Mouse (Mus musculus): ENCODE results near the gene Tbx10. TPM values are rescaled to one million over a fixed set of nuclear protein-coding genes. Genes with fewer than 3 reads are reported as not detected.
A peak's percentile ranks its signal among the peaks of the same experiment; 100 is the strongest.
"Not testable (repeated sequence)": the region's sequence is repeated elsewhere in the genome, so short reads cannot be mapped to it uniquely, and the experiment has no call there.

Tbx10 gene
- total and polyA plus RNA-seq, 3 experiments: not detected

DNA sequence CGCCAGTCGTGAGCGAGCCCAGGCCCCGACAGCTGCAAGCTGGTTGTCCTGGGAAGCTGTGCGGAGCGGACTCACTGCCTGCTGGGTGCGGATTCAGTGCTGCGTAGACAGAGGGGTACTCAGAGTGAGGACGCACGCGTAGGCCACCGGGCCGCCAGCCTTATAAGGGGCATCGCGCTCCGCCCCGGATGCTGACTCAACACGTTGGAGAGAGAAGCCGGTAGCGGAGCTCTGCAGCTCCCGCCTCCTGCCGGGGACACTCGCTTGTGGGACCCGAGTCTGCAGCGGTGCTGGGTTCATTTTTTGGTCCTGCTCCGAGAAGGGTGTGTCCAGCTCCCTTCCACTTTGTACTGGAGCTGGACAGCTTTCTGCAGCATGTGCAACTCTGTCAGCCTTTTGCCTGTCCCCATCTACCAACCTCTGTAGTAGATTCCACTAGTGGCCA lies 45.3 kb downstream of the Tbx10 start, which contains the start of gene Gstp1 (continued):
- TF ChIP-seq UBTF (IDR thresholded peaks at IDR 0.05; ENCODE audit: borderline replicate concordance, insufficient read depth, low read depth, low read length) (0 out of 2 replicates have a peak, but pooled peaks have one; percentile 47), POLR2A (IDR thresholded peaks at IDR 0.05; ENCODE audit: control insufficient read depth in 1 of 2, insufficient read depth in 1 of 2, low read depth in 1 of 2, low read length in 2 of 2, poor library complexity in 1 of 2) (peak; percentile 93 to 98), JUND (IDR thresholded peaks at IDR 0.05; ENCODE audit: low read depth, low read length) (no peak)

DNA sequence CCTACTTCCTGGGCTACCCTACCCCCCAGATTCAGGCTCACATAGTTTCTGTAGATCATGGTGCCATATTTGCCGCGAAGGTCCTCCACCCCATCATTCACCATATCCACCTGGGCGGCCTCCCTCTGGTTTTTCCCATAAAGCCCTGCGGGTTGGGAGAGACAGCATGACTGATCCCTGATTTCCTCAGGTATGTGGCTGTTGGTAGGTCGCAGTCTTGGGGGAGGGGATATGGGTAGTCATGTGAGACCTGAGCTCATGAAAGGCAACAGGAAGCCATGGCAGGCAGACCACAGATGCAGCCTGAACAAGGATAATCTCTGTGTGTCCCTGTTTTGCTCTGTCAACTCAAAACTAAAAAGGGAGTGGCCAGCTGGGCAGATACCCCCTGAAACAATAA lies 48.4 kb downstream of the Tbx10 start:
- H3K36me3 ChIP-seq (ENCODE audit: control insufficient read depth in 1 of 2, insufficient read depth in 2 of 2, low read length in 2 of 2); H3K9me3 ChIP-seq (replicated peaks; ENCODE audit: insufficient read depth, low read length); DNase-seq (ENCODE audit: low read depth, low spot score); H3K27me3 ChIP-seq (ENCODE audit: control insufficient read depth in 1 of 2, insufficient read depth in 2 of 2, low read length in 2 of 2); H3K4me1 ChIP-seq (ENCODE audit: control insufficient read depth in 1 of 2, insufficient read depth in 2 of 2, low read length in 2 of 2); H3K4me3 ChIP-seq (ENCODE audit: control insufficient read depth in 1 of 2, insufficient read depth in 1 of 2, low read depth in 2 of 2, low read length in 2 of 2); H3K9ac ChIP-seq (ENCODE audit: control insufficient read depth, low read depth, low read length, poor library complexity, severe bottlenecking); H3K79me2 ChIP-seq (ENCODE audit: control insufficient read depth, insufficient read depth, low read length, poor library complexity); H3K27ac ChIP-seq (ENCODE audit: control insufficient read depth, low read depth, low read length): not testable (repeated sequence)

DNA sequence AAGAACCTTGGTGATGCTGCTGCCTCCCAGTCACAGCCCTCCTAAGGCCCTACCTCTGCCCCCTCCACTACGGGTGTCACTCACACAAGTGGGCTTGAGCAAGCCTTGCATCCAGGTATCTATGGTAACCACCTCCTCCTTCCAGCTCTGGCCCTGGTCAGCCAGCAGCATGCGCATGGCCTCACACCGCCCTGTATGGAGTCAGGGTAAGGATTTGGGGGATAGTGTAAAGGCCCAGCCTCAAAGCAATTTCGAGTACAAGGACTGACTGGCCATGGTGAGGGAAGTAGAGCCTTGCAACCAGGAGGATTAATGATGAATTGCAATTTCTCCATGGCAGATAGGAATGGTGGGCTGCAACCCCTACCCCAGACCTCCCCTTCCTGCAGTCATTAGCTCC lies 48.9 kb downstream of the Tbx10 start:
- not testable (repeated sequence) for H3K4me3 ChIP-seq (ENCODE audit: control insufficient read depth in 1 of 2, insufficient read depth in 1 of 2, low read depth in 2 of 2, low read length in 2 of 2); H3K9me3 ChIP-seq (replicated peaks; ENCODE audit: insufficient read depth, low read length); H3K4me1 ChIP-seq (ENCODE audit: control insufficient read depth in 1 of 2, insufficient read depth in 2 of 2, low read length in 2 of 2); H3K27me3 ChIP-seq (ENCODE audit: control insufficient read depth in 1 of 2, insufficient read depth in 2 of 2, low read length in 2 of 2); H3K36me3 ChIP-seq (ENCODE audit: control insufficient read depth in 1 of 2, insufficient read depth in 2 of 2, low read length in 2 of 2); H3K27ac ChIP-seq (ENCODE audit: control insufficient read depth, low read depth, low read length); H3K79me2 ChIP-seq (ENCODE audit: control insufficient read depth, insufficient read depth, low read length, poor library complexity); DNase-seq (ENCODE audit: low read depth, low spot score); H3K9ac ChIP-seq (ENCODE audit: control insufficient read depth, low read depth, low read length, poor library complexity, severe bottlenecking)

DNA sequence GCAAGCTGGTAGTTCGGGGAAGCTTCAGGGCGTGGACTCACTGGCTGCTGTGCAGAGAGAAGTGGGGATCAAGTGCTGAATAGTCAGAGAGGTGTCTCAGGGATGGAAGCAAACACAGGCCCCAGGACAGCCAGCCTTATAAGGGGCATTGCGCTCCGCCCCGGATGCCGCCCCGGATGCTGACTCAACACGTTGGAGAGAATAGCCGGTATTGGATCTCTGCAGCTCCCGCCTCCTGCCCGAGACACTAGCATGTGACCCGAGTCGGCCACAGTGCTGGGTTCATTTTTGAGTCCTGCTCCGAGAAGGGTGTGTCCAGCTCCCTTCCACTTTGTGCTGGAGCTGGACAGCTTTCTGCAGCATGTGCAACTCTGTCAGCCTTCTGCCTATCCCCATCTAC lies 49.6 kb downstream of the Tbx10 start:
- H3K9me3 ChIP-seq (replicated peaks; ENCODE audit: insufficient read depth, low read length): no peaks in the 10 kb centered on the region
- no peak overlapping the region for H3K9ac ChIP-seq (ENCODE audit: control insufficient read depth, low read depth, low read length, poor library complexity, severe bottlenecking)
- no peak overlapping the region for H3K27ac ChIP-seq (ENCODE audit: control insufficient read depth, low read depth, low read length)
- no peaks in the 10 kb centered on the region for H3K27me3 ChIP-seq (ENCODE audit: control insufficient read depth in 1 of 2, insufficient read depth in 2 of 2, low read length in 2 of 2)
- H3K4me3 ChIP-seq (ENCODE audit: control insufficient read depth in 1 of 2, insufficient read depth in 1 of 2, low read depth in 2 of 2, low read length in 2 of 2): no peak overlapping the region
- TF ChIP-seq NRF1 (IDR thresholded peaks at IDR 0.05; ENCODE audit: insufficient read depth, low read depth, low read length, poor library complexity, severe bottlenecking) (no peak), JUND (IDR thresholded peaks at IDR 0.05; ENCODE audit: low read depth, low read length) (no peak), POLR2AphosphoS5 (IDR thresholded peaks at IDR 0.05; ENCODE audit: borderline replicate concordance, low read depth, low read length) (no peak), MAX (IDR thresholded peaks at IDR 0.05; ENCODE audit: low read length) (no peak), MAFK (IDR thresholded peaks at IDR 0.05; ENCODE audit: borderline replicate concordance, low read depth, low read length) (no peak), BHLHE40 (IDR thresholded peaks at IDR 0.05; ENCODE audit: borderline replicate concordance, low read depth, low read length) (no peak), MEF2A (IDR thresholded peaks at IDR 0.05; ENCODE audit: extremely low read depth, insufficient replicate concordance, low read depth, low read length, poor library complexity, severe bottlenecking) (no peak), GABPA (IDR thresholded peaks at IDR 0.05; ENCODE audit: low read depth, low read length) (no peak), ELF1 (IDR thresholded peaks at IDR 0.05; ENCODE audit: low read depth, low read length) (no peak), RCOR1 (IDR thresholded peaks at IDR 0.05; ENCODE audit: low read depth, low read length) (no peak), ZKSCAN1 (IDR thresholded peaks at IDR 0.05; ENCODE audit: low read depth, low read length) (no peak), ZC3H11A (IDR thresholded peaks at IDR 0.05; ENCODE audit: low read depth, low read length) (no peak)
- peaks cover 4% of the 10 kb centered on the region for H3K79me2 ChIP-seq (ENCODE audit: control insufficient read depth, insufficient read depth, low read length, poor library complexity)
- H3K36me3 ChIP-seq (ENCODE audit: control insufficient read depth in 1 of 2, insufficient read depth in 2 of 2, low read length in 2 of 2): peaks cover 0 to 8% of the 10 kb centered on the region in 2 experiments; a peak in 2 of 4 replicates
- no peak for DNase-seq (ENCODE audit: low read depth, low spot score)
- peaks cover 0 to 9% of the 10 kb centered on the region in 2 experiments; a peak in 2 of 4 replicates for H3K4me1 ChIP-seq (ENCODE audit: control insufficient read depth in 1 of 2, insufficient read depth in 2 of 2, low read length in 2 of 2)

Data from MEL (cell line).